Mouse (Mus musculus): ENCODE measurements at regions not wholly inside any gene's neighbourhood (a gene's known extent, or its start where the extent isn't known, plus 50 kb on each side); places are given as distances from the start of the nearest gene placed in this dataset.

DNA sequence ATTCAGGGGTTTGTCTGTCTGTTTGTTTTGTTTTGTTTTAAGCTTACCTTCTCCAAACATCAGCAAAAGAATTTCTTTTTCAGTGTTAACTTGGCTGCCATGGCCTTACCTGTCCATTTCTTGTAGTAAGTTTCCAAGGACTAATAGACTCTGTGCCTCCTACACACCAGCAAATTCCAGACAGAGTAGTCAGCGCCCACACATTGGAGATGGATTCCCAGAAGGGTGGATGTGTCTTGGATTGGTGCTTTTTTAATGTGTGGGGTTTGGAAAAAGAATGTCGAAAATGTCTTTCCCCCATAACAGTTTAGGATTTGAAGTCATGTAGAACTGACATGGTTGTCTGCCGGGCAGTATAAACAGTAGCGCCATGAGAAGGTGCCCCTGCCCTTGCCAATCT is 338.1 kb upstream of the Sox9 start:
- TF ChIP-seq CTCF (IDR thresholded peaks at IDR 0.05; ENCODE audit: insufficient read depth, low read depth, low read length) (no peak), POLR2A (IDR thresholded peaks at IDR 0.05; ENCODE audit: insufficient read depth, low read depth, low read length) (no peak)
